Mouse (Mus musculus): ENCODE data around the gene Dkc1. TPM values are rescaled to one million over a fixed set of nuclear protein-coding genes. Genes with fewer than 3 reads are reported as not detected.

The Dkc1 gene
- total RNA-seq (2014; fragmentation: Nextera tagmentation) (174 and 211 TPM in 2 replicates), total RNA-seq (2017) (396 and 439 TPM in 2 replicates)

DNA sequence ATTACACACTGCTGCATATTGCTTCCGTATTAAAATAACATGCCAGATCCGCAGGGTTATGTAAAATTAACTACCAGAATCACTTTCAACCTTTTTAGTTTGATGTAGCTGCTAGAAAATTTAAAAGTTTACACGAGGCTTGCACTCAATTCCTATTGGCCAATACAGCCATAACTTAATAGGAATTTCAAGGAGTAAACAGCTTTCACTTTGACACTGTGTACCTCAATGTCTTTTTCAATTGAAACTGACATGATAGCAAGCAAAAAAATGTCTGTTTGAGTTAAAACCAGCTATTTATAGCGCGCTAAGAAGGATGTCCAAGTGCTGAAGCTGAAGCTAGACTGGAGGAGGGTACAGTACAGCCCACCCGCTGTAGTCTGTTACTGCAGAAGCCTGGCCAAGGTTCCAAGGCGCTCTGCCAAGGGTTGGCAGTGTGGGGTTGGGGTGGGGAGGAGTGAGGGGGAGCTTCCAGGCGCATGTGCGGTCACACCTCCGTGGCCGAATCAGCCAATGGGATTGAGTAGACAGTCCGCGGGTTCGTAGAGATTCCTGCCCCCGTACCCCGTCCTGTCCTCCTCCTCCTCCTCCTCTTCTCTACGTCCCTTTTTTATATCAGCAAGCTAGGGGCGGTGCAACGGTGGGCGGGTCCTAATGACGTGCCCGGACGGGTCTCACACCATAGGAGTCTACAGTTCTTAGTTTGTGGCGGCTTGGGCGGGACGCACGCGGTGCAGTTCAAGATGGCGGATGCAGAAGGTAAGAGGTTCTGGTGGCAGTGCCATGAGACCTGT lies at the start of gene Dkc1:
Gene Dkc1 (plus strand): TSS at position 486 of the 794 bp plus-strand sequence.
- peak; percentile 97 for ATAC-seq (replicated peaks; ENCODE audit: poor library complexity, severe bottlenecking)

DNA sequence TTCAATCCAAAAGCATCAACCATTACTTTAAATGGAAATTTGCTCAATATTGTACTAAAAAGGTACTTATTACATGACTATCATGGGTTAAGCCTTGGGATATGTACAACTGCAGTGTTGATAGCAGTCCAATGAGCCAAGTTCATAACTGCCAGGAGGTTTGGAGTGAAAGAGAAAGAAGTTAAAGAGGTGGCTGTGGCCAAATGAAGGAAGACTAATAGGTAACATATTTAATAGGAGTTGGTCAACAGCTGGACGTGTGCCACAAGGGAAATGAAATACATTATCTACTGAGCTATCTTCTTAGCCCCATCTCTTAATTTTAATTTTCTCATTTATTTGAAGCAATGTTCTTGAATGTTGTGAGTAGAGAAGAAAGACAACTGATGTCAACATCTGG lies 49.7 kb upstream of the Dkc1 start:
- ATAC-seq (replicated peaks; ENCODE audit: poor library complexity, severe bottlenecking): no peak

- ATAC-seq (replicated peaks; ENCODE audit: poor library complexity, severe bottlenecking): no peak
Measured at GRCm38 (mm10) chrX:75046921-75047635, 48.6 kb upstream of the Dkc1 start.

DNA sequence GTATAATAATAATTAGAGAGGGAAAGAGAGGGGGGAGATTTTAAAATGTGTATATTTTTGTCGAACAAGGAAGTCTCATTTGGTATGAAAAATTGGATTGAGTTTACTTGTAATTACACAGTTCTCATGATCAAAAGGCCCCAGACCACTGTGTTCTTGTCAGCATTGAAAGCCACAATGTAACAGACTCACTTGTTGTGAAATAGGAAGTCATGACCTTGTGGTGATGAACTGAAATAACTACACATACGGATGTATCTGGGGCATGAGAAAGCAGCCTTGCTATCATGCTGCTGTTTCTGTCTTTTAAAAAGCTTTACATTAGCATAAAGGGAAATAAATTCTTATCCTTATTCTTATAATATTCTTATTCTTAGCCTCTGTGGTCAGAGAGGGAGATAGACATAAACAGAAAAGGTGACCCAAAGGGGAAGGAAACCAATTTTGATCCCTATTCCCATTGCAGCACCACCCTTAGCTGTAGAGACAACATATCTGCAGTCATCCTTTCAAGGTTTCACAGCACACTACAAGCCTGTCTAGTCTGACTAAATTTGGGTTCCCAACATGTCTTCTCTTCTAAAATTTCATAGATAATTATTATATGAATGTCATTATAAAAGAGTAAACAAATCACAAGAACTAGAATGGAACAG lies 39.4 kb upstream of the Dkc1 start:
- ATAC-seq (replicated peaks; ENCODE audit: poor library complexity, severe bottlenecking): peak; percentile 100

- no peak for ATAC-seq (replicated peaks; ENCODE audit: poor library complexity, severe bottlenecking)
Measured at GRCm38 (mm10) chrX:75082351-75082750, 13.3 kb upstream of the Dkc1 start.

- ATAC-seq (replicated peaks; ENCODE audit: poor library complexity, severe bottlenecking): peak; percentile 62
Measured at GRCm38 (mm10) chrX:75083982-75084773, 11.5 kb upstream of the Dkc1 start.

DNA sequence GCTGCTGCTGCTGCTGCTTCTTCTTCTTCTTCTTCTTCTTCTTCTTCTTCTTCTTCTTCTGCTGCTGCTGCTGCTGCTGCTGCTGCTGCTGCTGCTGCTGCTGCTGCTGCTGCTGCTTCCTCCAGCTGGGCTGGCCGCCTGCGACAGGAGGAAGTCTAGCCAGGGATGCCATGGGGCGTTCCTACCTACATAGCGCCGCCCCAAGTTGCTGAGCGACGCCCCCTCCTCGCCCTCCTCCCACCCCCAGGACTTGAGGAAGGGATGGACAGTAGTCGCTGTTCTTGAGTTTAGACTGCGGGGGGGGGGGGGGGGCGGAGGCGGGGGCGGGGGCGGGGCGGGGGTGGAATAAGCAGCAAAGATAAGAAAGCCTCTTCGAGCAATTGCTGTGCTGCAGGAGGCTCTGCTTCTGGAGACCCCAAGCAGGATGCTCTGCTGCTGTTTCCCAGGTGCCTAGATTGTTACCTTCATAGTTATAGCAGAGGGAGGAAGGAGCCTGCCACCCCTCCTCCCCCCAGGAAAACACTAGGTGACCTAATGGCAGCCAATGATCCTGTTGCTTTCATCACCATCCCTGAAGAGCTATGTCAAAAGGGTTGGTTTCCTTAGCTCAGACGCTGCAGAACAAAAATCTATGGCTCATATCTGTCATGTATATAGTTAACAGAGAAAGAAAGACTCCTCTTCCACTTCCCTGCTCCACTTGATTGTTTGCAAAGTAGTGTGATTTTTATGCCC lies 10.7 kb upstream of the Dkc1 start, which contains the start of gene Gab3:
Gene Gab3 (minus strand): TSS at position 685 of the 735 bp plus-strand sequence.
- peak; percentile 96 for ATAC-seq (replicated peaks; ENCODE audit: poor library complexity, severe bottlenecking)

- ATAC-seq (replicated peaks; ENCODE audit: poor library complexity, severe bottlenecking): peak; percentile 47
Measured at GRCm38 (mm10) chrX:75085654-75086053, 10.0 kb upstream of the Dkc1 start.

- peak; percentile 28 for ATAC-seq (replicated peaks; ENCODE audit: poor library complexity, severe bottlenecking)
Measured at GRCm38 (mm10) chrX:75096163-75096770, 613 bp downstream of the Dkc1 start.

DNA sequence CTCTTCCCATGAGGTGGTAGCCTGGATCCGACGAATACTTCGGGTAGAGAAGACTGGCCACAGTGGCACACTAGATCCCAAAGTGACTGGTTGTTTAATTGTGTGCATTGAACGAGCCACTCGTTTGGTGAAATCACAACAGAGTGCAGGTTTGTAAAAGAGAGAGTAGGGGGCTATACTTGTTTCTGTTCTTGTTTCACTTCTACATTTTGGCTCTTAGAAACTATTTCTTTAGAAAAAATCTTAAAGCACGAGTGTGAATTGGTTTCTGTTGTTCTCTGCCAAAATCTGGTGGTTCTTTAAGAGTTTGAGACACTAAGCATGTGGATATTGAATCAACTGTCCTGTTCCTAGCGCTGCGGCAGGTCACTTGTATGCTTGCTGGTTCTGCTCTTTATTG lies 3.1 kb downstream of the Dkc1 start:
- ATAC-seq (replicated peaks; ENCODE audit: poor library complexity, severe bottlenecking): no peak

- no peak for ATAC-seq (replicated peaks; ENCODE audit: poor library complexity, severe bottlenecking)
Measured at GRCm38 (mm10) chrX:75102293-75102692, 6.6 kb downstream of the Dkc1 start.

- no peak for ATAC-seq (replicated peaks; ENCODE audit: poor library complexity, severe bottlenecking)
Measured at GRCm38 (mm10) chrX:75115550-75115949, 19.9 kb downstream of the Dkc1 start.

DNA sequence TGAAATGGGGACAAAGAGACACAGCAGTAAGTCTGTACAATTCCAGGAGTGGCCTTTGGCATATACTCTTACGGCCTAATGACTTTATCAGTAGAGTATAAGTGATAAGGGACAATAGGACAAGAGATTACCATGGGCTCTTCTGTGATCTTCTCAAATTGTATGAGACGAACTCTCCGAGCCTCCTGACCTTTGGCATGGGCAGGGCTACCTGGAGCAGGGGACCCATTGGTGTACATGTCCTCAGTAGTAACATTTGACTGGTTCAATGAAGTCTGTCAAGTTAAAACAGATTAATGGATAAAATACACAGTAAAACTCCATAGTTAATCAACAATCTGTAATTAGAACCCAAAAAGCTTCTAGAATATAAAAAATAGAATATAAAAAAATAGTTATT lies 30.0 kb downstream of the Dkc1 start:
- no peak for ATAC-seq (replicated peaks; ENCODE audit: poor library complexity, severe bottlenecking)

DNA sequence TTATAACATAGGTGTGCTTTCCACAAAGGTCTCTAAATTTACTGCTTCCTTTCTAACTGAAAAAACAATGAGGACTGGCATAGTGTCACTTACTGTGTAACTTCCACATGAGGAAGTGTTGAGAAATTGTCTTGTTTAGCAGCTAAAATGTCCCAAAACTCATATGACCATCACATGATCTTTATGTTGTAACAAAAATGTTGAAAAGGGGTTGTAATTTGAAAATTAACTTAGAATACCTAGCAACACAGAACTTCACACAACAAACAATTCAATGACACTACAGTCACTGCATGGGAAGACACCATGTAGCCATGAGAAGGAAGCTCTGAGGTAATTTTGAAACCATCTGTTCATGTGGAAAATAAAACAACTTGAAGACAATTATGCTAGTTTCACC lies 31.2 kb downstream of the Dkc1 start:
- peak; percentile 71 for ATAC-seq (replicated peaks; ENCODE audit: poor library complexity, severe bottlenecking)

DNA sequence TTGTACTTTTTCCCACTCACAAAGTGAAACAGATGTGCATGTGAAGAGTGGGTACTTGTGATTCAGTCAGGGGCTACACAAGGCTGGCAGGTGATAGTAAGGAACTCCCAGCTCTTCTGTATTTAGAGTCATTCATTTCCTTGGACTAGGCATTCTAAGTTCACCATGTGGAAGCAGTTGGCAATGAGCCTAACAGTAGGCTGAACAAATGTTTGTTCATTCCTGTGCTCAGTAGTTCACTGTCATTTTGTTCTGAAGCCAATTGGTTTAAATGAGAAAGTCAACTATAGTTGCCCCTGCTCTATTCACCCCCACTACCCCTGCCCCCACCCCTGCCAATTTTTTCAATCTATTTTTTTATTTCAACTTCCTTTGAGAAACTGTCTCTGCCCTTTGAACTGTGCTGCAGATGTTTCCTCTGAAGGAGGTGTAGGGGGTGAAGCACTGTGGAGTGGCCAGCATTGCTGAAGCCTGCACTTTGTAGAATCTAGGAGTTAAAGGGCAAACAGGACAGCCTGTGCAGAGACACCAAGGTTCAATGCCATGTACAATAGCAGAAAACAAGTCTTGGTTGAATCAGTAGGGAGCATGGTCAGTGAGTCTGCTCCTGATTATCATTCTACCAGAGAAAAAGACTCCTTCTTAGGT lies 32.8 kb downstream of the Dkc1 start:
- no peak for ATAC-seq (replicated peaks; ENCODE audit: poor library complexity, severe bottlenecking)

GRCm38 (mm10) chrX:75129474-75129873 lies 33.8 kb downstream of the Dkc1 start:
- ATAC-seq (replicated peaks; ENCODE audit: poor library complexity, severe bottlenecking): peak; percentile 6; the same call in 1 of the 2 replicates

GRCm38 (mm10) chrX:75130467-75131160 lies 35.0 kb downstream of the Dkc1 start, which contains the start of gene Mpp1:
Gene Mpp1 (minus strand): TSS chrX:75131016.
- ATAC-seq (replicated peaks; ENCODE audit: poor library complexity, severe bottlenecking): peak; percentile 89

GRCm38 (mm10) chrX:75136938-75137337 lies 41.3 kb downstream of the Dkc1 start:
- ATAC-seq (replicated peaks; ENCODE audit: poor library complexity, severe bottlenecking): no peak
